Mouse (Mus musculus) neutrophil, adult 83 days (primary cell): ENCODE data around the gene Tmem74b. TPM values are rescaled to one million over a fixed set of nuclear protein-coding genes. Genes with fewer than 3 reads are reported as not detected.

Source experiments
- total RNA-seq, 2 experiments: library from RNA; stranded (reverse); gene quantifications; one replicate each; pipeline ENCODE4 v1.2.4; 2023

The Tmem74b gene
- not detected for total RNA-seq

GRCm38 (mm10) chr2:151701231-151702145 is at the start of gene Tmem74b:
TSS of gene Tmem74b (plus strand) at chr2:151702008.

DNA sequence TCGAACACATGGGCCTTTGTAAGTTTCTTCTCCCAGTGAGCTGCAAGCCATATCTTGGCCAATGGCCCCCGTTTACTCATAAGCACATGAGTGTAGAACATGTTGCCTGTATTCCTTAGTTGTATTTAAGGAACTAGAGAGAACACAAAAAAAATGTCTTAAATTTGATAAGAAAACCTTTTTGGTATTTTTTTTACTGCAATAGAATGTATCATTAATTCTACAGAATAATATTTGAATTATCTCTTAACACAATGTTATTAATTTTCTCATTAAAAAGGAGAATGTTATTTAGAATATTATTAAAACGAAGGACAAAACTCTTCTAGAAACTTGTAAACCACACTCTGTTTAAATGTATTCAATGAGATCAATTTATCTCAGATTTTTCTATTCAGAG is 33.4 kb upstream of the Tmem74b start, which contains the start of gene Rad21l:
Rad21l (minus strand) TSS at position 101 of the 400 bp plus-strand sequence.

DNA sequence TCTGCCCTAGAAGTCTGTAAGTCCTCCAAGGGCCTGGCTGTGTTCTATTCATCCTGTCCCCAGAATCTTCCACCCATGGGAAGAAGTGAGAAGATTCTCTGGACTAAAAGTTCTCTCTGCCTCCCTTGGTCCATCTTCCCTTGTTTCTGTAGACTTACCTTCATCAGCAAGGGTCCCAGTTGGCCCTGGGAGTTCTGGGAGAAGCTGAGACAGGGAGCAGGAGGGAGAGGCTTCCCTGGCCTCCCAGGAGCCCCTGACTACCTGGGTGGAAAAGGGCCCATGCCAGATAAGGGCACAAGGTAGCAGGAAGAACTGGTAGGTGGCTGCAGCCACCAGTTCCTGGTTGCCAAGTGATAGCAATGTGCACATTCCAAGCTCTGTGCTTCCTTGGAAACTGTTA is 42.0 kb downstream of the Tmem74b start, which contains the start of gene Psmf1:
Psmf1 (minus strand) TSS at position 342 of the 400 bp plus-strand sequence.

Other genes starting within 250 kb of the Tmem74b start
- gene 4921509C19Rik, start 225.9 kb upstream of the Tmem74b start, total RNA-seq, result not detected
- gene Nsfl1c, start 207.8 kb upstream of the Tmem74b start, total RNA-seq, result 10 to 100 TPM; 39.8 to 40.0 TPM
- gene Fkbp1a, start 159.5 kb upstream of the Tmem74b start, total RNA-seq, result 10 to 100 TPM; 25.2 to 29.2 TPM
- gene Sdcbp2, start 129.4 kb upstream of the Tmem74b start, total RNA-seq, result not detected
- 1 to 10 TPM; 6.1 to 6.5 TPM for gene Snph, start 69.4 kb upstream of the Tmem74b start, total RNA-seq
- not detected for gene Rad21l, start 33.5 kb upstream of the Tmem74b start, total RNA-seq
- gene Psmf1, start 42.2 kb downstream of the Tmem74b start, total RNA-seq, result 10 to 100 TPM; 22.1 to 27.1 TPM
- not detected for gene Rspo4, start 140.9 kb downstream of the Tmem74b start, total RNA-seq
- gene Angpt4, start 209.2 kb downstream of the Tmem74b start, total RNA-seq, result not detected